Mouse (Mus musculus) heart, adult 11 months (tissue): ENCODE data around the gene Msi2.

Source experiments
- DNase-seq: peaks from one replicate; pipeline ENCODE4 v3.0.0; 2022

The Msi2 gene

DNA sequence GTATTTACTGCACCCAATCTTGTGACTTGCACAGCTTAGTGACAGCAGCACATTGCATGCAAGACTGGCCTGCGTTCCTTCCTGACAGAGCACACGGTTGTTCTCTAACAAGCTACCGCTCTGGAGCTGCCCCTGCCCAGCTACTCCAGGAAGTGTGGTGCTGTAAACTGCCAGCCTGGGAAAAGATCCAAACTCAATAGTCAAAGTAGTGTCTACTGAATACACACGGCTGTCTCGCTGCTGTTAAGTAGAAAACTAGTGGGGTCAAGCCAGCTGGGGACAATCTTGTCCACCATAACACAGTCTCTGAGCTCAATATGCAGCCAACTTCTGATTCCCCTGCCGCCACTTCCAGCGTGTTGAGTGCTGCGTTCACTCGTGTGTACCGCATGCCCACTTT lies 325.6 kb downstream of the Msi2 start:
- peak; percentile 88 for DNase-seq

GRCm38 (mm10) chr11:88391181-88391814 lies 327.0 kb downstream of the Msi2 start:
- DNase-seq: no peak

- DNase-seq: peak; percentile 87
These were observed 328.8 kb downstream of the Msi2 start for GRCm38 (mm10) chr11:88389530-88389929.

DNA sequence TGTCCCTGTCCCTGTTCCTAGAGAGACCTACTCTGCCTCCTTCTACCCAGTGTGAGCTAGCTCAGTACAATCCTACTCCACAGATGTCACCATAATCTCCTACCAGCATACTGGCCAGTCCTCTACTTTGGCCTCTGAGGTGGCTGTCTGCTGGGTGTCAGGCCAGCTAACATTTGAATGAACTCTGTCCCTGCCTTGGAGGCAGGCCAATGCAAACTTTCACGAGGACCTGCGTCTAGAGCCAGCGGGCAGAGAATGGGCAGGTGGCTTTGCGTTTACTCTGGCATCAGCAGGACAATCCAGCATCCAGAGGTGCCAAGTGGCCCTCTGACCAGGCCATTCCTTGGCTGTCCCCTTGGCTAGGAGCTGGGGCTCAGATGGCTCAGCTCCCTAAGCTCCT lies 331.4 kb downstream of the Msi2 start:
- DNase-seq: peak; percentile 97

GRCm38 (mm10) chr11:88382449-88382848 lies 335.9 kb downstream of the Msi2 start:
- no peak for DNase-seq

- DNase-seq: peak; percentile 95
These were observed 337.0 kb downstream of the Msi2 start for GRCm38 (mm10) chr11:88381145-88381909.

GRCm38 (mm10) chr11:88379635-88380034 lies 338.7 kb downstream of the Msi2 start:
- peak; percentile 98 for DNase-seq

- DNase-seq: no peak
These were observed 339.5 kb downstream of the Msi2 start for GRCm38 (mm10) chr11:88378686-88379339.

- no peak for DNase-seq
These were observed 345.7 kb downstream of the Msi2 start for GRCm38 (mm10) chr11:88372589-88372988.

DNA sequence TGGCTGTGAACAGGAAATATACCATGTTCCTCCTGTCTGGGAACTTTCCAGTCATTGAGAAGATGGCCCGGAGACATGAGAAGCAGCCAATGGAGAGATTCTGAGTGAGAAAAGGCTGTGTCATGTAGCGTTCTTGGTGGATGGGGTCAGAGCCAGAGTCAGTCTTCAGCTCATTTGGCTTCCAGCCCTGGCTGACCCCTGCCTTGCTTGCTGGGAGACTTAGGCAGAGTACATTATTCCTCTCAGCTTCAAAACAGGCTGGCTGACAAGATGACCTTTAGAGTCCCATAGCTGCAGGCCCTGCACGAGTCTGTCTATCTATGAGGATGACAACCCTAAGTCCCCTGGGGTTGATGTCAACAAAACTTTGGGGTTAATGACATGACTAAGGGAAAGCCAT lies 348.4 kb downstream of the Msi2 start:
- peak; percentile 92 for DNase-seq

DNA sequence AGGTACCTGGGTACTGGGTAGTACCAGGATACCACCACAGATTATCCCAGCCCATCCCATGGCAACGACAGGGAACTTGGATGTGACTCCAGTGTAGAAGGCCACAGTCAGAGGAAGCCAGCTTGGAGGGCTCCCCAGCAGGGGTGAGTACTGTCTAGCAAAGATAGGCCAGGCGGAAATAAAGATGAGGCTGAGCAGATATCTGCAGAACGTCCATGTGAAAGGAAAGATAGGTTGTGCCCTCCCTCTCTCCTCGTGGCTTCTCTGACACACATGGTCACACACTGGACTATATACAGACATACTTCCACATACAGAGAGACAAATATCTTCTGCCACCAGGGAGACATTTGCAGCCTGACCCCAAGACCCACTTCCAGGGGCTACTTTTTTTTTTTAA lies 350.8 kb downstream of the Msi2 start:
- DNase-seq: no peak

- DNase-seq: no peak
These were observed 352.3 kb downstream of the Msi2 start for GRCm38 (mm10) chr11:88365914-88366540.

GRCm38 (mm10) chr11:88364231-88364630 lies 354.1 kb downstream of the Msi2 start:
- DNase-seq: no peak

GRCm38 (mm10) chr11:88363481-88363880 lies 354.8 kb downstream of the Msi2 start:
- DNase-seq: no peak

DNA sequence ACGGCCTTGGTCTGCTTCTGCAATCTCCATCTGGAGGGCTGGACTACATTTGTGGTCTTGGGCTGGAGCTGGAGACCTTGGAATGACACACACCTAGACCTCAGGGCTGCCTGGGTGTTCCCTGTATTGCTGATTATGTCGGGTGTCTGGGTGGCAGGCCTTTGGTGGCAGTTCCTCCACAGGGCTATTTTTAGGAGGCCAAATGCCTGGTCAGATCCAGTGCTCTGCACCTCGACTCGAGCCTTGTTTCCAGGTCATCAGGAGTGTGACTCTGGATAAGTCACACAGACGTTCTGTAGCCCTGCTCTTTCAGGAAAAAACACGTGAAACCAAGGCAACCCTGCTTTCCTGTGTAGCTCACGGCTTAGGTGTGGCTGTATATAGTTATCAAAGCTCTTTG lies 358.6 kb downstream of the Msi2 start:
- DNase-seq: peak; percentile 95

DNA sequence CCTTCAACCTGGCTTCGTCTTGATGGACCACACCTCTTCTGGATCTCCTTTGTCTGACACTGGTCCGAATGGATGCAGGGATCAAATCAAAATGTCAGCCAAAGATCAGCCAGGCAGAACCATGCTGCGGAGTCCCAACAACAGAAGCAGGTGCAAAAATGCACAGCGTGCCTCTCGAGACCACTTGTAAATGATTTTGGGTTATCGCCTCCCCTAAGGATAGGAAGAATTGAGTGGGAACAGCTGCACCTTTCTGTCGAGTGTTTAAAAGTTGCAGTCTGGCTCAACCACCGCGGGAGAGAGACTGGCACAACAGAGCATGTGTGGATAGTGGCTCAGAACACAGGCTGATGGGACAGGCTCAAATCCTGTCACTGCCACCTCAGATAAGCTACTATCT lies 361.0 kb downstream of the Msi2 start:
- DNase-seq: no peak

- peak; percentile 97 for DNase-seq
These were observed 361.6 kb downstream of the Msi2 start for GRCm38 (mm10) chr11:88356598-88357290.

- DNase-seq: peak; percentile 96
These were observed 362.3 kb downstream of the Msi2 start for GRCm38 (mm10) chr11:88356016-88356415.

GRCm38 (mm10) chr11:88354771-88355170 lies 363.5 kb downstream of the Msi2 start:
- no peak for DNase-seq

DNA sequence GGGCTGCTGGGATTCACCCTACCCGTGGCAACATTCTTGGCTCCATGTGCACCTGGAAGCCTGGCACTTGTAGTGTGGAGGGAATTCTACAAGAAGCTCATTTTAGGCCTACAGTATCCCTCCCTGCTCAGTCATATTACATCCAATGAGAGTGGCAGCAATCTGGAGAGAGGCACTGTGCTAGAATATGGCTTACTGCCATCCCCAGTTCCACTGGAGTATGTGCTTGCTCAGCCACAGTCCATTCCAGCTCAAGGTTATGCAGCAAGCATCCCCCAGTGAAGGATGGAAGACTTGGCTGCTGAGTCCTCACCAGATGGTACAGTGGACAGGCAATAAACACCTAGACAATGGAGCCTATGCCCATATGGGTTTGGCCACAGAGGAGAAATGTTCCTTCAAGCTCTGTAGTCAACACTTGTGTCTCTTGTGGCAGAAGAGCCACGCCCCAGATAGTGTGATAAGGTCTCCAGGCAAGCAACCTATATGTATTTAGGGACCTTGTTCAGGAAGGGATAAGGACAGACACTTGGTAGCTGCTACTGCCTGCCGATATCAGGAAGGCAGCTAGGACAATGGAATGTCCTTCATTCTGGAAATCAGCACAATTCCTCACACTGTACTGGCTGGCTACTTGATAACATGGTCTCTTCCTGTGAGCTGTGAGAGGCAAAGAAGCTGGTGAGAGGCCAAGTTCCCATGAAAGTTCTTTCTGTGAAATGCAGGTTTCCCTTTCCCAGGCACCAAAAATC lies 366.4 kb downstream of the Msi2 start:
- no peak for DNase-seq

DNA sequence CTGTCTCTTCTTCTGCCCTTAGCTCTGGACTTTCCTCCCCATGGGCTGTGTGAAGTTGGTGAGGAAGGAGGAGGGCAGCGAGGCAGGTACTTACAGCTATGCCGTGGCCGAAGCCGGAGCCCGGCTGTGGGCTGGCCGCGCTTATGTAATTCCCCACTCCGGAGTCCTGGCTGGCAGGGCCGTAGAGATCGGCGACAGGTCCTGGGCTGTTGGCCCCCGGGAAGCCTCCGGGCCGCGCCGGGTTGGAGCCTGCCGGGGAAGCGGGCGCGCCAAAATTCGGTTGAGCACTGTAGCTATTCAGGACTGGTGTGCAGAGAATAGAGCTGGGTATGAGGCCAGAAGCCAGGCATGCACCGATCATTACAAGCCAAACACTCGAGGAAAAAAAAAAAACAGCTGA lies 369.6 kb downstream of the Msi2 start:
- peak; percentile 86 for DNase-seq

DNA sequence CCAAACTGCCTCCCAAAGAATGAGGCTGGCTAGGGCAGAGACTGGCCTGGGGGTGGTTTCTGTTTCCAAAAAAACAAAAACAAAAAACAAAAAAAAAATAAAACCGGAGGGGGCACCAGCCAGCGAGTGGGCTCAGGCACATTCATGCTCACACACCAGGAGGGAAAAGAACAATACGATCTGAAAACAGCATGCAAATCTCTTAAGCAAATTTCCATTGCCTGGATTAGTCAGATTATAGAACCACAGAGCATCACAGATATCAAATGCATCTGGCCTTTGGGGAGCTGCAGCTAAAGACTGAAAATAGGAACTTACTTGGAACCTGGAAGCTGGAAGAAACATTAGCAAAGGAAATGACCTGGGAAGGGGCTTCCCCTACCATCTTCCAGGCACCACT lies 370.3 kb downstream of the Msi2 start:
- DNase-seq: no peak
